In the genomic region with DNA sequence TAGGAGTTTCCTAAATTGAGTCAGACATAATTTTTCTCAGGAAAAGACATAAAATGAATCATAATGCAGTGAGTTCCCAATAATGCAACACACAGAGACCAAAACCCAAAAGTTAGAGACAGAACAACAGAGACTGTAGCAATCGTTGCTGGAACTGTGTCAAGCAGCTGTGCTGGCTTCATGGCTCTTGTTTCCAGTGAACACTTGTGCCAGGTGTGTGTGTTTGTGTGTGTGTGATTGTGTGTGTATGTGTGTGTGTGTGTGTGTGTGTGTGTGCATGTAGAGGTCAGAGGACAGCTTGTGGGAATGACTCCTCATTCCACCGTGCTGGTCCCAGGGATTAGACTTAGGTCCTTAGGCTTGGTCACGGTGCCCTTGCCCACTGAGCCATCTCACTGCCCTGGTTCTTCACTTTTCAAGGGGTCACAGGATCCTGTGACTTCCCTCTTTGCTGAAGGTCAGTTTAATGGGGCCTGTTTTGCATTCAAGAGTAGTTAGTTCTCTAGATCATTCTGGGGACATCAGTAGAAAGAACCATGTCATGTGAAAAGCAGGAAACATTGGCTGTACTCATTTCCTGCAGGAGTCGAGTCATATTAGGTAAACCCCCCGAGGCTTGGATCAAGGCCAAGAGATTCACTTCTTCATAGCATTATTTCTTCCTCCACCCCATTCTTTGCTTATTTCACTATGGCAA, we compare ENCODE assay signal across 1 mouse cellular context.
TF ChIP-seq lines count a peak whose summit lies in the region.

No protein-coding gene starts in this region.

TF ChIP-seq in CH12.LX, 34 proteins besides CTCF, POLR2A, EP300 and RAD21 (continued from another document):
- TF ChIP-seq SIN3A (IDR thresholded peaks at IDR 0.05; ENCODE audit: low read length) (no peak), TBP (conservative IDR thresholded peaks at IDR 0.05; ENCODE audit: low read depth, low read length) (no peak), USF1 (IDR thresholded peaks at IDR 0.05; ENCODE audit: low read depth, low read length) (no peak), MXI1 (IDR thresholded peaks at IDR 0.05; ENCODE audit: low read depth, low read length) (no peak), ZMIZ1 (IDR thresholded peaks at IDR 0.05; ENCODE audit: low read depth, low read length) (no peak)
